Mouse (Mus musculus): ENCODE data around the gene Lrrc52. TPM values are rescaled to one million over a fixed set of nuclear protein-coding genes. Genes with fewer than 3 reads are reported as not detected.

The Lrrc52 gene
- polyA plus RNA-seq, 1 experiment from 2014 or later = not detected

- Histone ChIP-seq H3K36me3 (ENCODE audit: inconsistent target) (no peaks in the 10 kb centered on the region), H3K79me2 (ENCODE audit: inconsistent target) (no peaks in the 10 kb centered on the region), H3K27ac (no peak overlapping the region), H3K4me3 (ENCODE audit: inconsistent target) (no peak overlapping the region)
- WGBS (ENCODE audit: missing documents) = 4% methylated on average over 6 of the region's 6 CpGs
Measured at GRCm38 (mm10) chr1:167452456-167452855, 14.1 kb downstream of the Lrrc52 start.

GRCm38 (mm10) chr1:167448598-167448997, 18.0 kb downstream of the Lrrc52 start:
- 21% methylated on average over 7 of the region's 7 CpGs for WGBS (ENCODE audit: missing documents)
- Histone ChIP-seq H3K36me3 (ENCODE audit: inconsistent target) (no peaks in the 10 kb centered on the region), H3K4me3 (ENCODE audit: inconsistent target) (no peak overlapping the region), H3K79me2 (ENCODE audit: inconsistent target) (no peaks in the 10 kb centered on the region), H3K27ac (no peak overlapping the region)

- Histone ChIP-seq H3K4me3 (ENCODE audit: inconsistent target) (no peak overlapping the region), H3K79me2 (ENCODE audit: inconsistent target) (no peaks in the 10 kb centered on the region), H3K36me3 (ENCODE audit: inconsistent target) (no peaks in the 10 kb centered on the region), H3K27ac (no peak overlapping the region)
- WGBS (ENCODE audit: missing documents) = 47% methylated on average over 6 of the region's 6 CpGs
Measured at GRCm38 (mm10) chr1:167448088-167448487, 18.5 kb downstream of the Lrrc52 start.

- WGBS (ENCODE audit: missing documents) = 94% methylated on average over 6 of the region's 6 CpGs
- no peak overlapping the region for H3K27ac ChIP-seq
- no peak overlapping the region for H3K4me3 ChIP-seq (ENCODE audit: inconsistent target)
- no peaks in the 10 kb centered on the region for H3K79me2 ChIP-seq (ENCODE audit: inconsistent target)
- no peaks in the 10 kb centered on the region for H3K36me3 ChIP-seq (ENCODE audit: inconsistent target)
Measured at GRCm38 (mm10) chr1:167446516-167446915, 20.1 kb downstream of the Lrrc52 start.

GRCm38 (mm10) chr1:167445167-167445566, 21.4 kb downstream of the Lrrc52 start:
- WGBS (ENCODE audit: missing documents) = 95% methylated on average over 4 of the region's 4 CpGs
- H3K36me3 ChIP-seq (ENCODE audit: inconsistent target) = no peaks in the 10 kb centered on the region
- no peak overlapping the region for H3K4me3 ChIP-seq (ENCODE audit: inconsistent target)
- H3K27ac ChIP-seq = no peak overlapping the region
- H3K79me2 ChIP-seq (ENCODE audit: inconsistent target) = no peaks in the 10 kb centered on the region

GRCm38 (mm10) chr1:167438231-167438885, 28.2 kb downstream of the Lrrc52 start:
- no peak overlapping the region for H3K27ac ChIP-seq
- WGBS (ENCODE audit: missing documents) = 77% methylated on average over 9 of the region's 9 CpGs
- no peak overlapping the region for H3K4me3 ChIP-seq (ENCODE audit: inconsistent target)
- no peaks in the 10 kb centered on the region for H3K79me2 ChIP-seq (ENCODE audit: inconsistent target)
- no peaks in the 10 kb centered on the region for H3K36me3 ChIP-seq (ENCODE audit: inconsistent target)

- no peak overlapping the region for H3K27ac ChIP-seq
- H3K36me3 ChIP-seq (ENCODE audit: inconsistent target) = no peaks in the 10 kb centered on the region
- WGBS (ENCODE audit: missing documents) = 90% methylated on average over 7 of the region's 7 CpGs
- no peaks in the 10 kb centered on the region for H3K79me2 ChIP-seq (ENCODE audit: inconsistent target)
- H3K4me3 ChIP-seq (ENCODE audit: inconsistent target) = no peak overlapping the region
Measured at GRCm38 (mm10) chr1:167437091-167437490, 29.5 kb downstream of the Lrrc52 start.

- Histone ChIP-seq H3K27ac (no peak overlapping the region), H3K4me3 (ENCODE audit: inconsistent target) (no peak overlapping the region)
- WGBS (ENCODE audit: missing documents) = 89% methylated on average over 7 of the region's 7 CpGs
Measured at GRCm38 (mm10) chr1:167436186-167436975, 30.2 kb downstream of the Lrrc52 start.

GRCm38 (mm10) chr1:167434931-167435330, 31.6 kb downstream of the Lrrc52 start:
- no peaks in the 10 kb centered on the region for H3K36me3 ChIP-seq (ENCODE audit: inconsistent target)
- H3K27ac ChIP-seq = no peak overlapping the region
- H3K79me2 ChIP-seq (ENCODE audit: inconsistent target) = no peaks in the 10 kb centered on the region
- H3K4me3 ChIP-seq (ENCODE audit: inconsistent target) = no peak overlapping the region
- 88% methylated on average over 4 of the region's 4 CpGs for WGBS (ENCODE audit: missing documents)

More at GRCm38 (mm10) chr1:167436186-167436975, 30.2 kb downstream of the Lrrc52 start:
- Histone ChIP-seq H3K79me2 (ENCODE audit: inconsistent target) (no peaks in the 10 kb centered on the region), H3K36me3 (ENCODE audit: inconsistent target) (no peaks in the 10 kb centered on the region)

GRCm38 (mm10) chr1:167430976-167431676, 35.5 kb downstream of the Lrrc52 start:
- no peak overlapping the region for H3K4me3 ChIP-seq (ENCODE audit: inconsistent target)
- H3K27ac ChIP-seq = no peak overlapping the region
- 79% methylated on average over 9 of the region's 9 CpGs for WGBS (ENCODE audit: missing documents)

GRCm38 (mm10) chr1:167426681-167427080, 39.9 kb downstream of the Lrrc52 start:
- H3K79me2 ChIP-seq (ENCODE audit: inconsistent target) = no peaks in the 10 kb centered on the region
- WGBS (ENCODE audit: missing documents) = 90% methylated on average over 7 of the region's 7 CpGs
- H3K27ac ChIP-seq = no peak overlapping the region
- H3K36me3 ChIP-seq (ENCODE audit: inconsistent target) = no peaks in the 10 kb centered on the region
- no peak overlapping the region for H3K4me3 ChIP-seq (ENCODE audit: inconsistent target)

More at GRCm38 (mm10) chr1:167430976-167431676, 35.5 kb downstream of the Lrrc52 start:
- Histone ChIP-seq H3K36me3 (ENCODE audit: inconsistent target) (no peaks in the 10 kb centered on the region), H3K79me2 (ENCODE audit: inconsistent target) (no peaks in the 10 kb centered on the region)

GRCm38 (mm10) chr1:167425572-167425971, 41.0 kb downstream of the Lrrc52 start:
- H3K4me3 ChIP-seq (ENCODE audit: inconsistent target) = no peak overlapping the region
- H3K36me3 ChIP-seq (ENCODE audit: inconsistent target) = no peaks in the 10 kb centered on the region
- H3K27ac ChIP-seq = no peak overlapping the region
- 94% methylated on average over 5 of the region's 5 CpGs for WGBS (ENCODE audit: missing documents)
- H3K79me2 ChIP-seq (ENCODE audit: inconsistent target) = no peaks in the 10 kb centered on the region

- no peak overlapping the region for H3K4me3 ChIP-seq (ENCODE audit: inconsistent target)
- H3K27ac ChIP-seq = no peak overlapping the region
- no peaks in the 10 kb centered on the region for H3K36me3 ChIP-seq (ENCODE audit: inconsistent target)
- WGBS (ENCODE audit: missing documents) = 90% methylated on average over 11 of the region's 11 CpGs
- no peaks in the 10 kb centered on the region for H3K79me2 ChIP-seq (ENCODE audit: inconsistent target)
Measured at GRCm38 (mm10) chr1:167422501-167423240, 43.9 kb downstream of the Lrrc52 start.

GRCm38 (mm10) chr1:167414846-167415245, 51.7 kb downstream of the Lrrc52 start:
- no peak overlapping the region for H3K27ac ChIP-seq

More at GRCm38 (mm10) chr1:167414846-167415245, 51.7 kb downstream of the Lrrc52 start:
- Histone ChIP-seq H3K36me3 (ENCODE audit: inconsistent target) (no peaks in the 10 kb centered on the region), H3K4me3 (ENCODE audit: inconsistent target) (no peak overlapping the region), H3K79me2 (ENCODE audit: inconsistent target) (no peaks in the 10 kb centered on the region)
- 5% methylated on average over 7 of the region's 7 CpGs for WGBS (ENCODE audit: missing documents)

Data from macrophage (primary cell).